Mouse (Mus musculus): Measurements from ENCODE around the gene Ubald1. TPM values are rescaled to one million over a fixed set of nuclear protein-coding genes. Genes with fewer than 3 reads are reported as not detected.

The Ubald1 gene
- total and polyA plus RNA-seq, 2 experiments from 2014 or later: 37.7 to 79.2 TPM

- no peak overlapping the region for H3K27ac ChIP-seq (ENCODE audit: low read depth, low read length)
- no peak for DNase-seq
- no peak for TF ChIP-seq CTCF (IDR thresholded peaks at IDR 0.05; ENCODE audit: low read depth)
- WGBS: 56% methylated on average over 5 of the region's 5 CpGs
- H3K36me3 ChIP-seq (ENCODE audit: insufficient read depth): peaks cover 35% of the 10 kb centered on the region
- ATAC-seq: no peak
- no peaks in the 10 kb centered on the region for H3K4me1 ChIP-seq (ENCODE audit: insufficient read depth)
- H3K4me2 ChIP-seq (ENCODE audit: low read depth): no peak overlapping the region
- H3K4me3 ChIP-seq (ENCODE audit: low read depth, low read length): no peak overlapping the region
- no peak overlapping the region for H3K9ac ChIP-seq
- no peaks in the 10 kb centered on the region for H3K27me3 ChIP-seq (ENCODE audit: insufficient read depth, low read length)
- no peaks in the 10 kb centered on the region for H3K9me3 ChIP-seq (ENCODE audit: low read length)
These were observed 27.9 kb upstream of the Ubald1 start for GRCm38 (mm10) chr16:4907972-4908371.

- no peak overlapping the region for H3K27ac ChIP-seq (ENCODE audit: low read depth, low read length)
- H3K36me3 ChIP-seq (ENCODE audit: insufficient read depth): peaks cover 33% of the 10 kb centered on the region
- no peaks in the 10 kb centered on the region for H3K27me3 ChIP-seq (ENCODE audit: insufficient read depth, low read length)
- H3K4me2 ChIP-seq (ENCODE audit: low read depth): no peak overlapping the region
- DNase-seq (no peak), ATAC-seq (no peak)
- H3K9me3 ChIP-seq (ENCODE audit: low read length): no peaks in the 10 kb centered on the region
- H3K4me1 ChIP-seq (ENCODE audit: insufficient read depth): no peaks in the 10 kb centered on the region
- no peak overlapping the region for H3K9ac ChIP-seq
- TF ChIP-seq CTCF (IDR thresholded peaks at IDR 0.05; ENCODE audit: low read depth): no peak
- no peak overlapping the region for H3K4me3 ChIP-seq (ENCODE audit: low read depth, low read length)
- 81% methylated on average over 2 of the region's 2 CpGs for WGBS
These were observed 27.3 kb upstream of the Ubald1 start for GRCm38 (mm10) chr16:4907386-4907785.

- H3K27ac ChIP-seq (ENCODE audit: low read depth, low read length): no peak overlapping the region
- no peaks in the 10 kb centered on the region for H3K4me1 ChIP-seq (ENCODE audit: insufficient read depth)
- DNase-seq (no peak), ATAC-seq (no peak)
- TF ChIP-seq CTCF (IDR thresholded peaks at IDR 0.05; ENCODE audit: low read depth): no peak
- H3K4me2 ChIP-seq (ENCODE audit: low read depth): no peak overlapping the region
- no peak overlapping the region for H3K9ac ChIP-seq
- H3K4me3 ChIP-seq (ENCODE audit: low read depth, low read length): no peak overlapping the region
- H3K36me3 ChIP-seq (ENCODE audit: insufficient read depth): peaks cover 26% of the 10 kb centered on the region
- H3K27me3 ChIP-seq (ENCODE audit: insufficient read depth, low read length): no peaks in the 10 kb centered on the region
- no peaks in the 10 kb centered on the region for H3K9me3 ChIP-seq (ENCODE audit: low read length)
These were observed 26.4 kb upstream of the Ubald1 start for GRCm38 (mm10) chr16:4906559-4906958.

- Histone ChIP-seq H3K9ac (no peak overlapping the region), H3K27ac (ENCODE audit: low read depth, low read length) (no peak overlapping the region), H3K4me2 (ENCODE audit: low read depth) (no peak overlapping the region), H3K9me3 (ENCODE audit: low read length) (no peaks in the 10 kb centered on the region), H3K36me3 (ENCODE audit: insufficient read depth) (peaks cover 17% of the 10 kb centered on the region), H3K4me1 (ENCODE audit: insufficient read depth) (no peaks in the 10 kb centered on the region), H3K4me3 (ENCODE audit: low read depth, low read length) (no peak overlapping the region), H3K27me3 (ENCODE audit: insufficient read depth, low read length) (no peaks in the 10 kb centered on the region)
- no peak for TF ChIP-seq CTCF (IDR thresholded peaks at IDR 0.05; ENCODE audit: low read depth)
- ATAC-seq (no peak), DNase-seq (no peak)
- WGBS: 63% methylated on average over 1 of the region's 1 CpGs
These were observed 25.5 kb upstream of the Ubald1 start for GRCm38 (mm10) chr16:4905591-4905990.

- ATAC-seq (no peak), DNase-seq (no peak)
- WGBS: 95% methylated on average over 3 of the region's 3 CpGs
- H3K27ac ChIP-seq (ENCODE audit: low read depth, low read length): no peak overlapping the region
- no peak overlapping the region for H3K4me3 ChIP-seq (ENCODE audit: low read depth, low read length)
- TF ChIP-seq CTCF (IDR thresholded peaks at IDR 0.05; ENCODE audit: low read depth): no peak
- H3K9ac ChIP-seq: no peak overlapping the region
- H3K4me2 ChIP-seq (ENCODE audit: low read depth): no peak overlapping the region
- H3K36me3 ChIP-seq (ENCODE audit: insufficient read depth): peaks cover 13% of the 10 kb centered on the region
- no peaks in the 10 kb centered on the region for H3K27me3 ChIP-seq (ENCODE audit: insufficient read depth, low read length)
- H3K9me3 ChIP-seq (ENCODE audit: low read length): no peaks in the 10 kb centered on the region
- H3K4me1 ChIP-seq (ENCODE audit: insufficient read depth): no peaks in the 10 kb centered on the region
These were observed 24.8 kb upstream of the Ubald1 start for GRCm38 (mm10) chr16:4904878-4905277.

GRCm38 (mm10) chr16:4903491-4904102 is 23.5 kb upstream of the Ubald1 start:
- DNase-seq: no peak
- no peak for ATAC-seq
- no peak for TF ChIP-seq CTCF (IDR thresholded peaks at IDR 0.05; ENCODE audit: low read depth)
- no peaks in the 10 kb centered on the region for H3K27me3 ChIP-seq (ENCODE audit: insufficient read depth, low read length)
- WGBS: 90% methylated on average over 6 of the region's 6 CpGs
- no peak overlapping the region for H3K4me3 ChIP-seq (ENCODE audit: low read depth, low read length)
- H3K27ac ChIP-seq (ENCODE audit: low read depth, low read length): no peak overlapping the region
- no peaks in the 10 kb centered on the region for H3K9me3 ChIP-seq (ENCODE audit: low read length)
- no peak overlapping the region for H3K4me2 ChIP-seq (ENCODE audit: low read depth)
- H3K36me3 ChIP-seq (ENCODE audit: insufficient read depth): peaks cover 6% of the 10 kb centered on the region; the same call in 1 of the 2 replicates
- H3K4me1 ChIP-seq (ENCODE audit: insufficient read depth): no peaks in the 10 kb centered on the region
- no peak overlapping the region for H3K9ac ChIP-seq

- Histone ChIP-seq H3K4me2 (ENCODE audit: low read depth) (no peak overlapping the region), H3K27ac (ENCODE audit: low read depth, low read length) (no peak overlapping the region), H3K36me3 (ENCODE audit: insufficient read depth) (0 out of 2 replicates have a peak, but pooled peaks cover 4% of the 10 kb centered on the region), H3K4me1 (ENCODE audit: insufficient read depth) (no peaks in the 10 kb centered on the region), H3K9me3 (ENCODE audit: low read length) (no peaks in the 10 kb centered on the region), H3K27me3 (ENCODE audit: insufficient read depth, low read length) (no peaks in the 10 kb centered on the region), H3K9ac (no peak overlapping the region), H3K4me3 (ENCODE audit: low read depth, low read length) (no peak overlapping the region)
- no peak for TF ChIP-seq CTCF (IDR thresholded peaks at IDR 0.05; ENCODE audit: low read depth)
- WGBS: 78% methylated on average over 2 of the region's 2 CpGs
- DNase-seq (no peak), ATAC-seq (no peak)
These were observed 22.3 kb upstream of the Ubald1 start for GRCm38 (mm10) chr16:4902390-4902789.

Data from forebrain, postnatal 0 days (tissue).